Mouse (Mus musculus) CD4-positive, CD25-positive, alpha-beta regulatory T cell, adult 2 months (primary cell): Measurements from ENCODE around the gene Hspb8.
"Not testable (repeated sequence)": the region's sequence is repeated elsewhere in the genome, so short reads cannot be mapped to it uniquely, and the experiment has no call there.

Source experiments
- DNase-seq: peaks from one replicate; pipeline ENCODE4 v3.0.0-alpha.2; 2012; ENCODE audit warnings: low read depth, low spot score

Gene Hspb8

GRCm38 (mm10) chr5:116434976-116435850, 12.5 kb upstream of the Hspb8 start:
- DNase-seq: no peak

GRCm38 (mm10) chr5:116432871-116433270, 10.2 kb upstream of the Hspb8 start:
- no peak for DNase-seq

GRCm38 (mm10) chr5:116426701-116427100, 4.0 kb upstream of the Hspb8 start:
- DNase-seq: no peak

GRCm38 (mm10) chr5:116425709-116426108, 3.0 kb upstream of the Hspb8 start:
- DNase-seq: not testable (repeated sequence)

GRCm38 (mm10) chr5:116425273-116425672, 2.6 kb upstream of the Hspb8 start:
- DNase-seq: no peak

GRCm38 (mm10) chr5:116423746-116424145, 1.1 kb upstream of the Hspb8 start:
- DNase-seq: no peak

- DNase-seq: no peak
Measured at GRCm38 (mm10) chr5:116421791-116422481, 728 bp downstream of the Hspb8 start.

GRCm38 (mm10) chr5:116420759-116421225, 1.9 kb downstream of the Hspb8 start:
- no peak for DNase-seq

GRCm38 (mm10) chr5:116420213-116420612, 2.5 kb downstream of the Hspb8 start:
- no peak for DNase-seq

GRCm38 (mm10) chr5:116419322-116420045, 3.2 kb downstream of the Hspb8 start:
- DNase-seq: no peak

- DNase-seq: no peak
Measured at GRCm38 (mm10) chr5:116416208-116416607, 6.5 kb downstream of the Hspb8 start.

- no peak for DNase-seq
Measured at GRCm38 (mm10) chr5:116409689-116410590, 12.7 kb downstream of the Hspb8 start.

- no peak for DNase-seq
Measured at GRCm38 (mm10) chr5:116408965-116409364, 13.7 kb downstream of the Hspb8 start.

- DNase-seq: no peak
Measured at GRCm38 (mm10) chr5:116407936-116408335, 14.7 kb downstream of the Hspb8 start.

GRCm38 (mm10) chr5:116407321-116407720, 15.3 kb downstream of the Hspb8 start:
- DNase-seq: no peak

GRCm38 (mm10) chr5:116406507-116406906, 16.2 kb downstream of the Hspb8 start:
- no peak for DNase-seq

GRCm38 (mm10) chr5:116405934-116406333, 16.7 kb downstream of the Hspb8 start:
- no peak for DNase-seq

GRCm38 (mm10) chr5:116404063-116404462, 18.6 kb downstream of the Hspb8 start:
- DNase-seq: no peak

- DNase-seq: no peak
Measured at GRCm38 (mm10) chr5:116400801-116401200, 21.9 kb downstream of the Hspb8 start.

- no peak for DNase-seq
Measured at GRCm38 (mm10) chr5:116400042-116400730, 22.5 kb downstream of the Hspb8 start.
